In the genomic region with DNA sequence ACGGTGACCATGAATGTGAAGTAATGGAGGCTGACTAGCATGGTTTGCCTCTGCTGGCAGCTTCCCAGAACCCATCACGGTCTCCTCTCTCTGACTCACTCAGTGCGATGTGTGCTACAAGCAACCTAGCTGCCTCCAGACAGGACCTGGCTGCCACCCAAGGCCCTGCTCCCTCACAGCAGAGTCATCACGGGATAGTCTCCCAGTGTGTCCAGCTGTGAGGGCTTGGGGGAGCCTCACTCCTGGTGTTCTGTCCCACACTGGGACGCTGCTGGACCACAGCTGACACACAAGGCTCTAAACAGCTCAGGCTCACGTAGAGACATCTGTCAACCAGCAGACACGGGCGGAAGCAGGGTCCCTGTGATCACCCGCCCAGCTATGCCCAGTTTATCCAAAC, we compare ENCODE assay signal across 9 mouse cellular contexts.
A peak's percentile ranks its signal among the peaks of the same experiment; 100 is the strongest.
DNase-seq lines count a peak whose midpoint lies in the region; ATAC-seq lines count a peak whose summit lies in the region.
"Had no signal": no experiment of that assay in that cellular context is flagged by ENCODE, and none has a peak within 500 bp of the region (broad histone marks: within the 10 kb centered on the region; RNA-seq: fewer than 3 reads in every experiment).

No protein-coding gene starts in this region.

- H3K27me3 ChIP-seq in embryonic facial prominence, embryonic 12.5 days, result no peaks in the 10 kb centered on the region
- no peaks in the 10 kb centered on the region for H3K27me3 ChIP-seq in embryonic facial prominence, embryonic 10.5 days (replicated peaks; ENCODE audit: low read depth, poor library complexity, severe bottlenecking)
- no peaks in the 10 kb centered on the region for H3K27me3 ChIP-seq in hindbrain, embryonic 16.5 days (replicated peaks; ENCODE audit: control insufficient read depth, insufficient read depth, low read length)
- H3K27me3 ChIP-seq in stomach, embryonic 15.5 days (replicated peaks), result no peaks in the 10 kb centered on the region

- H3K9me3 ChIP-seq in embryonic facial prominence, embryonic 12.5 days, result no peaks in the 10 kb centered on the region
- no peaks in the 10 kb centered on the region for H3K9me3 ChIP-seq in embryonic facial prominence, embryonic 10.5 days
- H3K9me3 ChIP-seq in hindbrain, embryonic 16.5 days (ENCODE audit: control insufficient read depth, low read length), result no peaks in the 10 kb centered on the region
- H3K9me3 ChIP-seq in stomach, embryonic 15.5 days, result no peaks in the 10 kb centered on the region

- no peak overlapping the region for H3K4me3 ChIP-seq in embryonic facial prominence, embryonic 12.5 days
- H3K4me3 ChIP-seq in embryonic facial prominence, embryonic 10.5 days, result no peak overlapping the region
- H3K4me3 ChIP-seq in hindbrain, embryonic 16.5 days (ENCODE audit: low read length), result no peak overlapping the region
- H3K4me3 ChIP-seq in stomach, embryonic 15.5 days (replicated peaks), result no peak overlapping the region
- H3K4me3 ChIP-seq: erythroblast, embryonic 14.5 days had no signal

- 67% methylated on average over 9 of the region's 9 CpGs for WGBS in embryonic facial prominence, embryonic 12.5 days
- WGBS in embryonic facial prominence, embryonic 10.5 days, result 81% methylated on average over 9 of the region's 9 CpGs
- 48% methylated on average over 9 of the region's 9 CpGs for WGBS in hindbrain, embryonic 16.5 days
- WGBS in stomach, embryonic 15.5 days, result 30% methylated on average over 9 of the region's 9 CpGs

- DNase-seq in embryonic facial prominence, embryonic 10.5 days (ENCODE audit: low spot score), result no peak
- DNase-seq in adipocyte (ENCODE audit: low spot score), result peak; percentile 94
- peak; percentile 32 to 36 for DNase-seq in frontal cortex, postnatal 10 days (ENCODE audit: low spot score in 2 of 2)
- peak; percentile 72 to 76 for DNase-seq in lung, adult 18-20 months

- no peak for ATAC-seq in embryonic facial prominence, embryonic 12.5 days (ENCODE audit: insufficient number of reproducible peaks, insufficient read depth, low FRiP score, low TSS enrichment)
- ATAC-seq in hindbrain, embryonic 16.5 days, result peak; percentile 35
- peak; percentile 74 for ATAC-seq in stomach, embryonic 15.5 days (ENCODE audit: insufficient read depth, low FRiP score, low read depth)
- no peak for ATAC-seq in monocyte, adult 5-6 weeks (replicated peaks; ENCODE audit: insufficient number of reproducible peaks, low FRiP score, low TSS enrichment, poor library complexity, severe bottlenecking)

- 0 out of 2 replicates have a peak overlapping the region, but pooled peaks have one; percentile 18 for H3K27ac ChIP-seq in embryonic facial prominence, embryonic 12.5 days
- no peak overlapping the region for H3K27ac ChIP-seq in embryonic facial prominence, embryonic 10.5 days (replicated peaks)
- H3K27ac ChIP-seq in hindbrain, embryonic 16.5 days (ENCODE audit: low read depth, low read length), result no peak overlapping the region
- H3K27ac ChIP-seq in stomach, embryonic 15.5 days, result peak overlapping the region; percentile 72

- H3K4me2 ChIP-seq in embryonic facial prominence, embryonic 12.5 days (replicated peaks), result no peak overlapping the region
- no peak overlapping the region for H3K4me2 ChIP-seq in hindbrain, embryonic 16.5 days (ENCODE audit: low read length)
- H3K4me2 ChIP-seq in stomach, embryonic 15.5 days, result no peak overlapping the region

- H3K9ac ChIP-seq in embryonic facial prominence, embryonic 12.5 days, result no peak overlapping the region
- no peak overlapping the region; the same call in 1 of the 2 replicates for H3K9ac ChIP-seq in hindbrain, embryonic 16.5 days (ENCODE audit: low read depth, low read length)
- H3K9ac ChIP-seq in stomach, embryonic 15.5 days, result no peak overlapping the region

- peaks cover 31% of the 10 kb centered on the region for H3K36me3 ChIP-seq in embryonic facial prominence, embryonic 12.5 days
- peaks cover 63% of the 10 kb centered on the region for H3K36me3 ChIP-seq in embryonic facial prominence, embryonic 10.5 days (replicated peaks)
- no peaks in the 10 kb centered on the region for H3K36me3 ChIP-seq in hindbrain, embryonic 16.5 days (ENCODE audit: control insufficient read depth, insufficient read depth, low read length)
- H3K36me3 ChIP-seq in stomach, embryonic 15.5 days, result peaks cover 6% of the 10 kb centered on the region; the same call in 1 of the 2 replicates

- peaks cover 21% of the 10 kb centered on the region for H3K4me1 ChIP-seq in embryonic facial prominence, embryonic 12.5 days
- peaks cover 23% of the 10 kb centered on the region for H3K4me1 ChIP-seq in embryonic facial prominence, embryonic 10.5 days
- H3K4me1 ChIP-seq in hindbrain, embryonic 16.5 days (ENCODE audit: control insufficient read depth, insufficient read depth, low read depth, low read length), result peaks cover 15% of the 10 kb centered on the region
- H3K4me1 ChIP-seq in stomach, embryonic 15.5 days, result peaks cover 20% of the 10 kb centered on the region

Comparison
In these comparisons a context has a peak if more than half of its experiments do, and no peak if none do; other contexts are left out.
1. H3K27ac ChIP-seq: peak in embryonic facial prominence, embryonic 12.5 days (single experiment) and stomach, embryonic 15.5 days (single experiment); none in embryonic facial prominence, embryonic 10.5 days (single experiment) and hindbrain, embryonic 16.5 days (single experiment).
2. ATAC-seq: peak in hindbrain, embryonic 16.5 days (single experiment) and stomach, embryonic 15.5 days (single experiment); none in embryonic facial prominence, embryonic 12.5 days (single experiment) and monocyte, adult 5-6 weeks (single experiment).